Mouse (Mus musculus) kidney, adult 11 months (tissue): Measurements from ENCODE around the gene Pdzrn3.

Experiments
- DNase-seq: peaks from one replicate; pipeline ENCODE4 v3.0.0; 2022

Pdzrn3 gene

GRCm38 (mm10) chr6:101325842-101326639 lies 51.7 kb downstream of the Pdzrn3 start:
- DNase-seq, result peak; percentile 35

GRCm38 (mm10) chr6:101322580-101322979 lies 55.1 kb downstream of the Pdzrn3 start:
- DNase-seq, result no peak

GRCm38 (mm10) chr6:101320386-101320785 lies 57.3 kb downstream of the Pdzrn3 start:
- DNase-seq, result no peak

GRCm38 (mm10) chr6:101319374-101319967 lies 58.2 kb downstream of the Pdzrn3 start:
- no peak for DNase-seq

- no peak for DNase-seq
Measured at GRCm38 (mm10) chr6:101318530-101318929, 59.2 kb downstream of the Pdzrn3 start.

- no peak for DNase-seq
Measured at GRCm38 (mm10) chr6:101311446-101311845, 66.3 kb downstream of the Pdzrn3 start.

GRCm38 (mm10) chr6:101310491-101310890 lies 67.2 kb downstream of the Pdzrn3 start:
- DNase-seq, result no peak

GRCm38 (mm10) chr6:101307964-101308531 lies 69.6 kb downstream of the Pdzrn3 start:
- DNase-seq, result no peak

- DNase-seq, result no peak
Measured at GRCm38 (mm10) chr6:101306834-101307233, 70.9 kb downstream of the Pdzrn3 start.

GRCm38 (mm10) chr6:101305543-101305942 lies 72.2 kb downstream of the Pdzrn3 start:
- no peak for DNase-seq

GRCm38 (mm10) chr6:101303959-101304738 lies 73.5 kb downstream of the Pdzrn3 start:
- DNase-seq, result no peak

- no peak for DNase-seq
Measured at GRCm38 (mm10) chr6:101303501-101303900, 74.2 kb downstream of the Pdzrn3 start.

GRCm38 (mm10) chr6:101301154-101301553 lies 76.5 kb downstream of the Pdzrn3 start:
- no peak for DNase-seq

GRCm38 (mm10) chr6:101299434-101299833 lies 78.3 kb downstream of the Pdzrn3 start:
- no peak for DNase-seq

- DNase-seq, result no peak
Measured at GRCm38 (mm10) chr6:101297563-101298520, 79.9 kb downstream of the Pdzrn3 start.

GRCm38 (mm10) chr6:101296997-101297396 lies 80.7 kb downstream of the Pdzrn3 start:
- DNase-seq, result no peak

GRCm38 (mm10) chr6:101296280-101296679 lies 81.4 kb downstream of the Pdzrn3 start:
- no peak for DNase-seq

GRCm38 (mm10) chr6:101293036-101293572 lies 84.6 kb downstream of the Pdzrn3 start:
- no peak for DNase-seq

GRCm38 (mm10) chr6:101291944-101292343 lies 85.8 kb downstream of the Pdzrn3 start:
- no peak for DNase-seq

- no peak for DNase-seq
Measured at GRCm38 (mm10) chr6:101290160-101290559, 87.5 kb downstream of the Pdzrn3 start.

GRCm38 (mm10) chr6:101289428-101289827 lies 88.3 kb downstream of the Pdzrn3 start:
- no peak for DNase-seq
